Mouse (Mus musculus) midbrain, embryonic 13.5 days (tissue): ENCODE measurements at regions not wholly inside any gene's neighbourhood (a gene's known extent, or its start where the extent isn't known, plus 50 kb on each side); places are given as distances from the start of the nearest gene placed in this dataset.

ENCODE experiments used
- ATAC-seq: fragments of 200-750 bp; cut with Nextera tagmentation; 2 replicates; pipeline ENCODE4 v1.8.0; 2017; ENCODE audit warnings: mild to moderate bottlenecking, moderate TSS enrichment, moderate library complexity
- H3K27ac ChIP-seq: fragments of 300-500 bp; sonication (generic); 2 replicates; pipeline ENCODE4 v1.5.1; 2015; ENCODE audit warnings: inconsistent platforms, mild to moderate bottlenecking, moderate library complexity
- H3K27me3 ChIP-seq: fragments of 300-500 bp; sonication (generic); 2 replicates; pipeline ENCODE4 v1.6.1; 2015; ENCODE audit warnings: mild to moderate bottlenecking, inconsistent platforms
- H3K36me3 ChIP-seq: fragments of 300-500 bp; sonication (generic); 2 replicates; pipeline ENCODE4 v1.6.1; 2015; ENCODE audit warnings: mild to moderate bottlenecking, inconsistent platforms
- H3K4me1 ChIP-seq: fragments of 300-500 bp; sonication (generic); replicated peaks from 2 replicates; pipeline ENCODE4 v1.6.1; 2015; ENCODE audit warnings: inconsistent platforms
- H3K4me2 ChIP-seq: fragments of 300-500 bp; sonication (generic); replicated peaks from 2 replicates; pipeline ENCODE4 v1.6.1; 2015; ENCODE audit warnings: moderate library complexity, mild to moderate bottlenecking, inconsistent platforms
- H3K4me3 ChIP-seq: fragments of 300-500 bp; sonication (generic); replicated peaks from 2 replicates; pipeline ENCODE4 v1.5.1; 2015; ENCODE audit warnings: mild to moderate bottlenecking, inconsistent platforms
- H3K9ac ChIP-seq: fragments of 300-500 bp; sonication (generic); replicated peaks from 2 replicates; pipeline ENCODE4 v1.6.1; 2015; ENCODE audit warnings: mild to moderate bottlenecking, inconsistent platforms
- H3K9me3 ChIP-seq: fragments of 300-500 bp; sonication (generic); 2 replicates; pipeline ENCODE4 v1.6.1; 2016; ENCODE audit warnings: mild to moderate bottlenecking, inconsistent platforms
- WGBS: fragments of 180-500 bp; shearing (Covaris S2); methylation state at CpG from one replicate; pipeline ENCODE4 v1.1.7; 2015; 5-methylcytosine and 5-hydroxymethylcytosine counted together

DNA sequence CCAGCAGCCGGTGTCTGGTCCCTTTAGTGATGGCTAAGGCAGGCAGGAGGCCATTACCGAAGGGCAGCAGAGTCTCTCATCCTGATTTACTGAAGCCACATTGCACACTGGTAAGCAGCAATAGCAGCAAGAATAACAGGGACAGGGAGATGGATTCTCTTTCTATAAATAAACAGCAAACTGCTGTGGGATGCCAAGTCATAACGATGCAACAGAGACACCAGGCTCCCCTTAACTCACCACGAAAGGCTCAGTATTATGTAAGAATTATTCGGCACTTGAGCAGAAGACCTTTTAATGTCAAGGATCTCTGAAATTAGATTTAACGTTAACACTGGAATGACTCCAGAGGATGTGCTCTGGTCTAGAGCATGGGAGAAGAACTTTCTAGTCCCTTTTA lies 202.1 kb downstream of the Ddx10 start:
- H3K27ac ChIP-seq: no peak overlapping the region
- no peak overlapping the region for H3K4me3 ChIP-seq
- no peaks in the 10 kb centered on the region for H3K36me3 ChIP-seq
- H3K9ac ChIP-seq: no peak overlapping the region
- 87% methylated on average over 6 of the region's 6 CpGs for WGBS
- no peak for ATAC-seq
- H3K4me1 ChIP-seq: no peaks in the 10 kb centered on the region
- no peak overlapping the region for H3K4me2 ChIP-seq
- H3K27me3 ChIP-seq: no peaks in the 10 kb centered on the region
- H3K9me3 ChIP-seq: no peaks in the 10 kb centered on the region

DNA sequence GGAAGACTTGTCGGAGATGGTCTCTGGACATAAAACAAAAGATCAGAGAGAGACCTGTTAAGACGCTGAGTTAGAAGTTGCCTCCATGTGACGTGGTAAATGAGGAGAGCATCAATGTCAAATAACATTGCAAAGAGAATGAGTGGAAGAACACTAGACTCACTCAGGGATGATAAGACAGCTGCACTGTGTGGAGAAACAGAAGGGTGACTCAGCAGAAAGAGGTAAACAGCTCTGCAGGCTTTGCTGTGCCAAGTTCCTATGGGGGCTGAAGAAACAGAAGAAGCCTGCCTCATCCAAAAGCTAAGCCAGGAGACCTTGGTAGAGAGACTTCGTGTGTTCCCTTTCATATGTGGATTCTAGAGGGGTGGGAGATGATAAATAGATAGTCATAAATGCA lies 214.1 kb downstream of the Ddx10 start:
- no peak for ATAC-seq
- Histone ChIP-seq H3K27ac (no peak overlapping the region), H3K4me3 (no peak overlapping the region), H3K4me1 (no peaks in the 10 kb centered on the region), H3K27me3 (no peaks in the 10 kb centered on the region), H3K36me3 (no peaks in the 10 kb centered on the region), H3K4me2 (no peak overlapping the region), H3K9ac (no peak overlapping the region), H3K9me3 (no peaks in the 10 kb centered on the region)
- 88% methylated on average over 4 of the region's 4 CpGs for WGBS

DNA sequence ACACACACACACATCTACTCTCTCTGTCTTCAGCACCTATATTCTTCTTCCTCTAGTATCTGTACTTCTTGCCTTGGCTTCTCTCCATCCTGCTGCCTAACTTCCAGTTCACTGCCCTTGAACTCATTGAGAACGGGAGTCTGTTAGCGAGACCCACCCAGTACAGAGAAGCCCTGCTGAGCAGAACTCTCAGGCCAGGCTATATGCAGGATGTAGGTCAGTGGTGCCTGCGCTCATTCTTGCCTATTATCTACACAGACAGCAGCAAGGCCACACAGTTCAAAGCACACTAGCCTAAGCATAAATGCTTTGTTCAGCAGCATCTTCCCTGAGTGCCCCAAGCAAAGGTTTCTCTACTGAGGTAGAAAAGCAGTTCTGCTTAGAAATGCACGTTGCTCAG lies 225.8 kb downstream of the Ddx10 start:
- Histone ChIP-seq H3K27ac (no peak overlapping the region), H3K36me3 (no peaks in the 10 kb centered on the region), H3K27me3 (no peaks in the 10 kb centered on the region), H3K9me3 (no peaks in the 10 kb centered on the region), H3K4me1 (no peaks in the 10 kb centered on the region), H3K4me2 (no peak overlapping the region), H3K4me3 (no peak overlapping the region), H3K9ac (no peak overlapping the region)
- no peak for ATAC-seq
- WGBS: 72% methylated on average over 4 of the region's 4 CpGs

DNA sequence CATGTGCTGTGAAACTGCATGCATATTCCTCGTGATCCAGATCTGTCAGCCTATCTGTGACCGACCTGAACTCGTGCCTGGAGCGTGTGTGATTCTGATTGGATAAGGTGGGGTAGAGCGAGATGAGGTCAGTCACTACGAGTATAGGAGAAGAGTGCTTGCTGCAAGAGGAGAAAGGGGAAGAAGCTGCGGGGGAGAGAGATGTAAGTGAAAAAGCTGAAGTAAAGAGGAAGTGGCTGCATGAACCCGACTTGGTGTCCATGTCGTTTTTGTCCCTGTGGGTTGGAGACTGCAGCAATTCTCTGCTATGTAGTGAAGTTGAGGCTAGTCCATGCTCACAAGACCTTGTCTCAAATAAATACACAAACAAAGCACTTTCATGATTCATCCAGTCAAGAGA lies 237.1 kb downstream of the Ddx10 start:
- Histone ChIP-seq H3K4me1 (no peaks in the 10 kb centered on the region), H3K9me3 (no peaks in the 10 kb centered on the region), H3K4me3 (no peak overlapping the region), H3K27me3 (no peaks in the 10 kb centered on the region), H3K4me2 (no peak overlapping the region), H3K36me3 (no peaks in the 10 kb centered on the region), H3K27ac (no peak overlapping the region), H3K9ac (no peak overlapping the region)
- WGBS: 90% methylated on average over 9 of the region's 9 CpGs
- ATAC-seq: no peak

DNA sequence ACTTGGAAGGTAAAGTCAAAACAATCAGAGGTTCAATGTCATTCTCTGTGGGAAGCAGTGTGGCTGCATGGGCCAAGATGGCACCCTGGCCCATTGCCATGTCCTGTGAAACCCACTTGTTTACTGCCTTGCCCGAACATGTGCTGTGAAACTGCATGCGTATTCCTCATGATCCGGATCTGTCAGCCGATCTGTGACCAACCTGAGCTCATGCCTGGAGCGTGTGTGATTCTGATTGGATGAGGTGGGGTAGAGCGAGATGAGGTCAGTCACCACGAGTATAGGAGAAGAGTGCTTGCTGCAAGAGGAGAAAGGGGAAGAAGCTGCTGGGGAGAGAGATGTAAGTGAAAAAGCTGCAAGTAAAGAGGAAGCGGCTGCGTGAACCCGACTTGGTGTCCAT lies 240.5 kb downstream of the Ddx10 start:
- no peaks in the 10 kb centered on the region for H3K9me3 ChIP-seq
- H3K27ac ChIP-seq: no peak overlapping the region
- no peak overlapping the region for H3K4me3 ChIP-seq
- no peaks in the 10 kb centered on the region for H3K36me3 ChIP-seq
- ATAC-seq: no peak
- peaks cover 6% of the 10 kb centered on the region for H3K4me1 ChIP-seq
- H3K4me2 ChIP-seq: no peak overlapping the region
- H3K27me3 ChIP-seq: no peaks in the 10 kb centered on the region
- WGBS: 91% methylated on average over 10 of the region's 10 CpGs
- H3K9ac ChIP-seq: no peak overlapping the region

DNA sequence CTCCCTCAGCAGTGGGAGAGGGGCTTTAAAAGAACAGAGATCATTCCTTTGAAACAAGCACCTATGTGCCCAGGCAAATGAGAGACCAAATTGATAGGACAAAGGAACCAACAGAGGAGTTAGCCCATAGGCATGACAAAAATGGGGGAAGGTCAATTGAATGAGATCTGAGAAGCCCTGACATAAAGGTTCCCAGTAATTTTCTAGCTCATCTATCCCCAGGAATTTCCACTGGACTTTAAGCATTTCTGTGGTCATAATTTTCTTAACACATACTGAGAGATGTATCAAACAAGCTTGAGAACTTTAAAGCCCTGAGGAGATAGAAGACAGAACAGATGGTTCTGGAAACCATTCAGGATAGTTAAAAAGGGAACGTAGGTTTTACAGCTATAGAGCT lies 241.8 kb downstream of the Ddx10 start:
- Histone ChIP-seq H3K4me3 (no peak overlapping the region), H3K9ac (no peak overlapping the region), H3K36me3 (no peaks in the 10 kb centered on the region), H3K27ac (no peak overlapping the region), H3K27me3 (no peaks in the 10 kb centered on the region), H3K4me1 (peaks cover 6% of the 10 kb centered on the region), H3K9me3 (no peaks in the 10 kb centered on the region), H3K4me2 (no peak overlapping the region)
- no peak for ATAC-seq
- 89% methylated on average over 1 of the region's 1 CpGs for WGBS

DNA sequence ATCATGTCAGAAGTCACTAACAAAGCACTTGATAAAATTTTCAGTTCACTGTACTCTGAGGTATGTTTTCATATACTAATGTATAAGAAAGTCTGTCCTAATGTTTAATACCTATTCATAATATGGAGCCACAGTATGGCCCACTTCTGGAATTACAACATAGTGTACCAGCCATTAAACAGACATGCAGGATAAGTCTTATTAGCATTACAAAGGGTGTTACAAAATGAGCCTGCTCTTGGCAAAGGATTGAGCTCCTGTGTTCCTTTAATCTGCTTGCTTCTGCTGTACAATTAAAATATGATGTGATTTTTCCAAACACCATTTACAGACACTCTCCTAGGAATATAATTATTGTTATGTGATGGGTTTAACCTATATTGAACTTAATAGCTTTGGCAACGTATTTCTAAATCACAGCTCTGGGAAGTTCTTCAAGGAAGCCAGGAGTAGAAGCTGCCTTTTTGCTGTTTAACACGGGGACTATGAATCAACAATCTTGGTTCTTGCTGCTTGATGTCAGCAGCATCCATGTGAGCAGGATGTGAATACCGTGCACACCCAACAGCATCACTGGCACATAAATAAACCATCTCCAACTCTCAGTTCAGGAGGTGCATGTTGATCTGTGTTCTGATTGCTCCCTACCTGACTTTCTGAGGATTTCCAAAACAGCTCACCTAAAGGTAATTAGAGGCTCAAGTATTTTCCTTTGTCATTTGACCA lies 243.4 kb downstream of the Ddx10 start:
- H3K4me2 ChIP-seq: no peak overlapping the region
- 32% methylated on average over 3 of the region's 3 CpGs for WGBS
- H3K27ac ChIP-seq: peak overlapping the region; percentile 25; the same call in 1 of the 2 replicates
- H3K9me3 ChIP-seq: no peaks in the 10 kb centered on the region
- peak; percentile 74 for ATAC-seq
- no peak overlapping the region for H3K4me3 ChIP-seq
- H3K27me3 ChIP-seq: no peaks in the 10 kb centered on the region
- H3K4me1 ChIP-seq: peaks cover 6% of the 10 kb centered on the region
- H3K36me3 ChIP-seq: no peaks in the 10 kb centered on the region
- no peak overlapping the region for H3K9ac ChIP-seq

DNA sequence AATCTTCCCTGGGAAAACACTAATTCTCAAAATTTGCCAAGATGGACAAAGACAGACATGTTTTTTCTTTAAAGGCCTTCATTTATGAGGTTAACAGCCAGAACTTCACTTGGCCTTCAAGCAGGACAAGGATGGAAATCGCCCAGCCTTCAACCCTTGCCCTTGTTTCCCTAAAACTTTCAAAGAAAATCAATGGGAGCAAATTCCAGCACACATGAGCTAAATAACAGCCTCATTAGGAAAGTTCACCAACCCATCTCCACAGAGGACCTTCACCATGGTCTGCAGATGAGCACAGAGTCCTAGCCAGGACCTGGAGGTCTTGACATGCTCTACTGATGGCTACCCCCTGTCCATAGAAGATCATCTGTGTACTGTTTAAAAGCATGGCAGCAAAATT lies 271.8 kb downstream of the Ddx10 start:
- no peak overlapping the region for H3K9ac ChIP-seq
- H3K4me3 ChIP-seq: no peak overlapping the region
- WGBS: 91% methylated on average over 1 of the region's 1 CpGs
- H3K4me1 ChIP-seq: no peaks in the 10 kb centered on the region
- H3K9me3 ChIP-seq: no peaks in the 10 kb centered on the region
- H3K27ac ChIP-seq: no peak overlapping the region
- ATAC-seq: no peak
- H3K4me2 ChIP-seq: no peak overlapping the region
- no peaks in the 10 kb centered on the region for H3K36me3 ChIP-seq
- no peaks in the 10 kb centered on the region for H3K27me3 ChIP-seq

DNA sequence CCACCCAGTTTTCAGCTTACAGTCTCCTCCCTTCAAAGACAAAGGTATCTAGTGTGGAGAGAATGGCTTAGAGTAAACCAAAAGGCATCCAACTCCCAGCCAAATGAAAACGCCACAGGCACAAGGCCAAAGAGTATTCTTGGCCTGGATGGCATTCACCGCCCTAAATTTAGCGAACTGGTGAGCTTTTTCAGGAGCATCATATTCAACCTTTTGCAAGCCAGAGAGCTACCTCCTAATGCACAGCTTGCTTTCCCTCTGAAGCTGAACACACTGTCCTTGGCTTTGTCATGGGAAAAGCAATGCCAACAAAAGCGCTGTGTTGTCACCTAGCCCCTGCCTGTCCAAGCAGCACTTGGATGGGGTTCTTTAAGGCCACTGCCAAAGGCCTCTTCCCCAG lies 282.2 kb downstream of the Ddx10 start:
- no peak for ATAC-seq
- Histone ChIP-seq H3K9me3 (no peaks in the 10 kb centered on the region), H3K4me2 (no peak overlapping the region), H3K27ac (no peak overlapping the region), H3K4me3 (no peak overlapping the region), H3K9ac (no peak overlapping the region), H3K36me3 (no peaks in the 10 kb centered on the region), H3K27me3 (no peaks in the 10 kb centered on the region), H3K4me1 (no peaks in the 10 kb centered on the region)
- 95% methylated on average over 4 of the region's 4 CpGs for whole genome bisulfite sequencing

DNA sequence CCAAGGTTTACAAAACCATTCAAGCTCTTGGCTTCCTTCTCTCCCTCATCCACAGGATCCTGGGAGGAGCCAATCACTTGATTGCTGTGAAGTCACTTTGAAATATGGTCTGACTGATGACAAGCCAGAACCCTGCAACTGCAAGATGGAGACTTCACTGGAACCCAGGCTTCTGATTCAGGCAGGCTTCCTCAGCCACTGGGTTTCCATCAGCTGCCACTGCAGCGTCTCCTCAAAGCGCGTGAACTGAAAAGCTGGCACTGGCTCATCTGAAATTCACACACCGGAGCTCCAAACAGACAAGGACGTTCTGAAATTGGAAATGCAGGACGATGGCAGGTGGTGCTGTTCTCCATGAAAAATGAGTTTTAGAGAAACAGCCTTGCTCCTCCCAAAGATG lies 280.1 kb upstream of the AI593442 start:
- 85% methylated on average over 6 of the region's 6 CpGs for WGBS
- ATAC-seq: no peak
- no peaks in the 10 kb centered on the region for H3K4me1 ChIP-seq

DNA sequence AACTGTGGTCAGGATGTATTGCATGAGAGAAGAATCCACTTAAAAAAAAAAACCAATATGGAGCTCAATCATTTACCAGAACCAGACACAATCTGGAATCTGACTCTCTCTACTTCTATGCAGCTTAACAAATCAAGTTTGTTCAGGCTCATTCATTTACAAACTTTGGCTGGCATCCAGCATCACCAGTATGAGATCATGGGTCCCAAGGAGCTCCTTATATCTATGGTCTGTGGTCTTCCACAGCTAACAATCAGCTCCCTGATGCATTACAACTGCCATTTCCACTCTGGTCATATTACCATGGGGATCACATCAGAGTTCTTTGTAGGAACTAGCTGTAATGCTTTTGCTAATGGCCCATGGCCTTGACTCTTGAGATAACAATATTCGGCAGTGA lies 277.7 kb upstream of the AI593442 start:
- no peaks in the 10 kb centered on the region for H3K36me3 ChIP-seq
- H3K9ac ChIP-seq: no peak overlapping the region
- H3K4me2 ChIP-seq: no peak overlapping the region
- no peaks in the 10 kb centered on the region for H3K4me1 ChIP-seq
- no peaks in the 10 kb centered on the region for H3K27me3 ChIP-seq
- WGBS: 82% methylated on average over 1 of the region's 1 CpGs
- H3K4me3 ChIP-seq: no peak overlapping the region
- no peak for ATAC-seq
- no peak overlapping the region for H3K27ac ChIP-seq
- H3K9me3 ChIP-seq: no peaks in the 10 kb centered on the region

More for the DNA sequence above, 280.1 kb upstream of the AI593442 start:
- Histone ChIP-seq H3K4me3 (no peak overlapping the region), H3K4me2 (no peak overlapping the region), H3K27ac (no peak overlapping the region), H3K27me3 (no peaks in the 10 kb centered on the region), H3K9ac (no peak overlapping the region), H3K9me3 (no peaks in the 10 kb centered on the region), H3K36me3 (no peaks in the 10 kb centered on the region)

DNA sequence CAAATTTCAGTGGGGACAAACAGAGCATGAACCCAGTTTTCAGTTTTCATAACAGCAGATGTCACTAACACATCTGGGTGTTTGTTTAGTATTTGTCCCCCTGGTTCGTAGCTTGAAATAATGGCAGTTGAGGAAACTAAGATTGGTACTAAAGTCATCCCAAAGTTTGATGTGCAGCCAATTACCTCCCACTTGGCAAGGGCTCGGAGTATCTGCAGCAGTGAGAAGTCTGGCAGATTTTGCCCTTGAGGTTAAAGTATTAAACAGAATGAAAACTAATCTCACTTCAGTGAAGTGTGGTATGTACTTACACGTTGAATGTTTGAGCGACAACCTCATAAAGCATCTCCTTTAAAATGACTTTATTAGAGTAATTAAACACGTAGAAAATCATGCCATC lies 264.5 kb upstream of the AI593442 start:
- Histone ChIP-seq H3K27ac (no peak overlapping the region), H3K4me1 (peaks cover 16% of the 10 kb centered on the region), H3K9me3 (no peaks in the 10 kb centered on the region), H3K4me2 (no peak overlapping the region), H3K4me3 (no peak overlapping the region), H3K27me3 (no peaks in the 10 kb centered on the region), H3K9ac (no peak overlapping the region), H3K36me3 (no peaks in the 10 kb centered on the region)
- ATAC-seq: no peak
- WGBS: 75% methylated on average over 5 of the region's 5 CpGs

DNA sequence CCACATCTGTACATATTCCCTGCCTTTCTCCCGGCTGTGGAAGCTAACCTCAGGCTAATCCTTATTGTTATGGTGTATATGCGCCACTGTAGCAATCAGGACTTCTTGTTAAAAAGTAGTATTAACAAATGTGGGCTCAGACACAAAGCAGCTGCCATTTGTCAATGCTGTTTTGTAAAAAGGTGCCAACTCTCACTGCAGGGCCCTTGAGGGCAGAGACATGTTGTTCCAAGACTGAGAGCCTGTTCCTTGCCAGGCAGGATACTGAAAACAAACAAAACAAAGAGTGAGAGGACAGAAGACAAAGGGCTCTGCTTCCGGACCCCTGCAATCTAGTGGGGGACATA lies 262.0 kb upstream of the AI593442 start:
- Histone ChIP-seq H3K27me3 (no peaks in the 10 kb centered on the region), H3K4me2 (no peak overlapping the region), H3K4me3 (no peak overlapping the region), H3K4me1 (peaks cover 16% of the 10 kb centered on the region), H3K27ac (peak overlapping the region; percentile 77), H3K9ac (no peak overlapping the region), H3K36me3 (no peaks in the 10 kb centered on the region), H3K9me3 (no peaks in the 10 kb centered on the region)
- peak; percentile 55 for ATAC-seq
- 26% methylated on average over 3 of the region's 3 CpGs for WGBS
